Mouse (Mus musculus) C3H10T1/2 (cell line): ENCODE results near the gene Pdcd5. TPM values are rescaled to one million over a fixed set of nuclear protein-coding genes. Genes with fewer than 3 reads are reported as not detected.

Source experiments
- polyA plus RNA-seq, 2 experiments: library from polyadenylated mRNA; unstranded; fragments of >200 nt; fragmentation: generic; extraction: Trizol; gene quantifications; one replicate each; pipeline ENCODE4 v1.2.1; 2012; ENCODE audit warnings: missing spikeins in 2 of 2

Pdcd5 gene
- polyA plus RNA-seq: 100 to 1,000 TPM in 1 of 2 experiments, 10 to 100 TPM in 1; 48.8 to 139 TPM

DNA sequence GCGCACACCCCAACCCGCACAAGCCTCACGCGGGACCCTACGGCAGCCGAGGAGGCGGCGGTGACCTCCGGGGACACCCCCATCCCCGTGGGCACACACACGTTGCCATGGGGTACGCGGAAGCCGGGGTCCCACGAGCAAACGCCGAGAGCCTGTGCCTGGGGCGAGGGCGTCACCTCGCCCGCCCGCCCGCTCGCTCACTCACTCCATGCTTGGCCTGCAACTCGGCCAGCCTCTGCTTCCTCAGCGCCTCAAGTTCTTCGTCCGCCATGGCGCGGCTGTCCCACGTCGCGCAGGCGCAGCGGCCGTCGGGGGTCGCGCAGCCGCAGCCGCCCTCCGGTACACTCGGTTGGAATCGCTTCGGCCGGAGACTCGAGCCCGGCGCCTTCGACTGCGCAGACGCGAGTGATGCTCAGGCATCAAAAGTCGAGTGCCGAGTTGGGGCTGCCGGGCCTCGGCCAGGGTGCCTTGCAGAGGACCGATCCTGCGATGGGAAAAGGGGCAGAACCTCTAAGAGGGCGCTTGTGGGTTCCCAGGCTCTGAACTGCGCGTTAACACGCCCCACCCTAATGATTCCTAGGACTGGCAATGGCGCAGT lies at the start of gene Pdcd5:
Gene Pdcd5 (minus strand): TSS at position 421 of the 598 bp plus-strand sequence.

Other genes with a start within 250 kb of the Pdcd5 start
- gene Slc7a9, start 198.7 kb downstream of the Pdcd5 start, polyA plus RNA-seq: not detected
- not detected for gene Tdrd12, start 109.8 kb downstream of the Pdcd5 start, polyA plus RNA-seq
- gene Nudt19, start 91.2 kb downstream of the Pdcd5 start, polyA plus RNA-seq: 10 to 100 TPM in 1 of 2 experiments, 1 to 10 TPM in 1; 8.2 to 22.5 TPM
- under 1 TPM; 0.04 to 0.35 TPM for gene Rgs9bp, start 61.9 kb downstream of the Pdcd5 start, polyA plus RNA-seq
- gene Ankrd27, start 61.3 kb downstream of the Pdcd5 start, polyA plus RNA-seq: 10 to 100 TPM in 1 of 2 experiments, 1 to 10 TPM in 1; 8.0 to 18.2 TPM
- 1 to 10 TPM; 1.6 to 8.5 TPM for gene Dpy19l3, start 106.9 kb upstream of the Pdcd5 start, polyA plus RNA-seq
- gene Zfp507, start 155.5 kb upstream of the Pdcd5 start, polyA plus RNA-seq: 1 to 10 TPM; 1.2 to 4.5 TPM